Mouse (Mus musculus) neural tube, embryonic 15.5 days (tissue): ENCODE data around the gene Ss18l2. TPM values are rescaled to one million over a fixed set of nuclear protein-coding genes. Genes with fewer than 3 reads are reported as not detected.

Source experiments
- ATAC-seq: fragments of 200-750 bp; cut with Nextera tagmentation; 2 replicates; pipeline ENCODE4 v1.8.0; 2017; ENCODE audit warnings: mild to moderate bottlenecking, moderate TSS enrichment, moderate library complexity; ENCODE audit not compliant: low FRiP score
- H3K27ac ChIP-seq: fragments of 300-500 bp; sonication (generic); replicated peaks from 2 replicates; pipeline ENCODE4 v1.5.1; 2015; ENCODE audit warnings: mild to moderate bottlenecking, inconsistent platforms
- H3K27me3 ChIP-seq: fragments of 300-500 bp; sonication (generic); replicated peaks from 2 replicates; pipeline ENCODE4 v1.6.1; 2015; ENCODE audit warnings: inconsistent platforms
- H3K36me3 ChIP-seq: fragments of 300-500 bp; sonication (generic); 2 replicates; pipeline ENCODE4 v1.6.1; 2015; ENCODE audit warnings: inconsistent platforms
- H3K4me1 ChIP-seq: fragments of 300-500 bp; sonication (generic); 2 replicates; pipeline ENCODE4 v1.6.1; 2015; ENCODE audit warnings: inconsistent platforms
- H3K4me2 ChIP-seq: fragments of 300-500 bp; sonication (generic); 2 replicates; pipeline ENCODE4 v1.6.1; 2015; ENCODE audit warnings: inconsistent platforms, mild to moderate bottlenecking, moderate library complexity
- H3K4me3 ChIP-seq: fragments of 300-500 bp; sonication (generic); replicated peaks from 2 replicates; pipeline ENCODE4 v1.5.1; 2015; ENCODE audit warnings: mild to moderate bottlenecking, inconsistent platforms
- H3K9ac ChIP-seq: fragments of 300-500 bp; sonication (generic); replicated peaks from 2 replicates; pipeline ENCODE4 v1.6.1; 2015; ENCODE audit warnings: mild to moderate bottlenecking, inconsistent platforms
- H3K9me3 ChIP-seq: fragments of 300-500 bp; sonication (generic); replicated peaks from 2 replicates; pipeline ENCODE4 v1.6.1; 2016; ENCODE audit warnings: inconsistent platforms
- WGBS: fragments of 180-500 bp; shearing (Covaris S2); methylation state at CpG from one replicate; pipeline ENCODE4 v1.1.7; 2015; ENCODE audit warnings: mixed read lengths; 5-methylcytosine and 5-hydroxymethylcytosine counted together
- polyA plus RNA-seq: library from polyadenylated mRNA; unstranded; fragments of >200 nt; fragmentation: Nextera tagmentation; extraction: Ambion mirVana; gene quantifications from 2 replicates; pipeline ENCODE4 v1.2.1, GENCODE M21; 2015

Gene Ss18l2
- polyA plus RNA-seq, 1 experiment from 2014 or later: 206 TPM

GRCm38 (mm10) chr9:121677476-121677875 is 32.7 kb upstream of the Ss18l2 start:
- 78% methylated on average over 8 of the region's 8 CpGs for WGBS
- Histone ChIP-seq H3K27ac (no peak overlapping the region), H3K4me1 (peaks cover 6% of the 10 kb centered on the region; the same call in 1 of the 2 replicates), H3K9me3 (no peaks in the 10 kb centered on the region), H3K27me3 (no peaks in the 10 kb centered on the region), H3K36me3 (peaks cover 6% of the 10 kb centered on the region; the same call in 1 of the 2 replicates), H3K9ac (no peak overlapping the region), H3K4me3 (no peak overlapping the region), H3K4me2 (no peak overlapping the region)
- no peak for ATAC-seq

- 29% methylated on average over 6 of the region's 6 CpGs for WGBS
- H3K9me3 ChIP-seq: no peaks in the 10 kb centered on the region
- H3K4me2 ChIP-seq: no peak overlapping the region
- ATAC-seq: peak; percentile 70
- no peak overlapping the region for H3K4me3 ChIP-seq
- H3K4me1 ChIP-seq: peaks cover 6% of the 10 kb centered on the region; the same call in 1 of the 2 replicates
- peaks cover 19% of the 10 kb centered on the region for H3K36me3 ChIP-seq
- no peak overlapping the region for H3K9ac ChIP-seq
- no peak overlapping the region for H3K27ac ChIP-seq
- no peaks in the 10 kb centered on the region for H3K27me3 ChIP-seq
Observed at GRCm38 (mm10) chr9:121679549-121679948, 30.6 kb upstream of the Ss18l2 start.

DNA sequence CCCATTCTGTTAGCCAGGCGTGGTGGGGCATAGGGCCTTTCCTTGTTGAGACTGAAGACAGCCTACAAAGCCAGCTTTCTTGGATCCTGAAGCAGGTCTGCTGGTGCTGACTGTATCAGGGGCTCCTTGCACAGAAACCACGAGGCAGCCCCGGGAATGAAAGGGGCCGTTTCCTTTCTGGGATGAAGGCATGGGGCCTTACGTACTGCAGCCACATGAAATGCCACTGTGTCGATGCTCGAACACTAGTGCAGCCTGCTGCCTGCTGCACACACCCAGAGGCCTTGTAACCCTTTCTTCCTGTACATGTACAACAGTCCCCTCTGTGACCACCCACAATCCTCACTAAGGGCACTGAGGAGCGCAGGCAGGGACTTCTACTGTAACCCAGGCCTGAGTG is 28.9 kb upstream of the Ss18l2 start:
- 81% methylated on average over 8 of the region's 8 CpGs for WGBS
- H3K4me3 ChIP-seq: no peak overlapping the region
- peaks cover 6% of the 10 kb centered on the region; the same call in 1 of the 2 replicates for H3K4me1 ChIP-seq
- H3K9ac ChIP-seq: no peak overlapping the region
- H3K27ac ChIP-seq: no peak overlapping the region
- peaks cover 33% of the 10 kb centered on the region for H3K36me3 ChIP-seq
- H3K27me3 ChIP-seq: no peaks in the 10 kb centered on the region
- no peak overlapping the region for H3K4me2 ChIP-seq
- no peak for ATAC-seq
- no peaks in the 10 kb centered on the region for H3K9me3 ChIP-seq

DNA sequence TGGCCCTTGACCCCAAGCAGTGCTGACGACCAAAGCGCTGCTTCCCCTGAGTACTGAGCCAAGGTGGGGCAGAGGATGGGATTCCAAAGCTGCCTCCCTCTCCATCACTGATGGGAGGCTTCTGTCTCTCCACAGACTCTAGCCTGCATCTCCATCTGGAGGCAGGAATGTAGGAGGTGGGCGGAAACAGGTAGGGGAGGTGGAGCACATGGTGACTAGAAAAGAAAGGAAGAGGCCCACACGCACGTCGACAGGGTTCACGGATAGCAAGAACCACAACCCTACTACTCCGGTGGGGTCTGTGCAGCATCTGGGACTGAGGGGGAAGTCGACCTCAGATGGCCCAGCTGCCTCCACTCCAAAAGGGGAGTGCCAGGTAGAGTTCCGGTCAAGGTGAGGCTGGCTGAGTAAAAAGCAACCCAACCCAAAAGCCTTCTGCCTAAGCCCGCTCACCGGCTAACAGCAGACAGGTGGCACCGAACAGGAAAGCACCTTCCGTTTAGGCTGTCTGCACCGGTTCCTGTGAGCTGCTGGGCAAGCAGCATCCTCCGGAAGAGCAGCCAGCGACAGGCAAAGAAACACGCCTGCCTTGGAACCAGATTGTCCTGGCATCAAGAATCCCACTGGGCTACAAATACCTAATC is 28.0 kb upstream of the Ss18l2 start:
- no peak overlapping the region for H3K27ac ChIP-seq
- 80% methylated on average over 18 of the region's 18 CpGs for WGBS
- H3K4me2 ChIP-seq: no peak overlapping the region

DNA sequence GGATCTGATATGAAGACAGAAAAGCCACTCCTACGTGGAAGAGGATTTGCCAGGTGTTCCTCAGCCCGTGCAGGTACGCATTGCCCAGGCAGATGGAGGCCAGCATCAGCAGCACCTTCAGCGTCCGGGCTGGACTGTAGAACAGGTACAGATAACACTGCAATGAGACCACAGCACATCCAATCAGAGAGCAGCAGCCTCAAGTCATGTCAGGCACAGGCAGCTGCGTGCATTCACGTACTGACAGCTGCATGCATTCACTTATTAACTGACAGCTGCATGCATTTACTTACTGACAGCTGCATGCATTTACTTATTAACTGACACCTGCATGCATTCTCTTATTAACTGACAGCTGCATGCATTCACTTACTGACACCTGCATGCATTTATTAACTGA is 25.4 kb upstream of the Ss18l2 start:
- no peak for ATAC-seq
- Histone ChIP-seq H3K27ac (no peak overlapping the region), H3K4me1 (peaks cover 5% of the 10 kb centered on the region), H3K27me3 (no peaks in the 10 kb centered on the region), H3K9ac (no peak overlapping the region), H3K9me3 (no peaks in the 10 kb centered on the region), H3K4me2 (no peak overlapping the region), H3K4me3 (no peak overlapping the region), H3K36me3 (peaks cover 49% of the 10 kb centered on the region)
- WGBS: 83% methylated on average over 7 of the region's 7 CpGs

More for the DNA sequence above, 28.0 kb upstream of the Ss18l2 start:
- Histone ChIP-seq H3K9me3 (no peaks in the 10 kb centered on the region), H3K27me3 (no peaks in the 10 kb centered on the region), H3K4me1 (peaks cover 6% of the 10 kb centered on the region; the same call in 1 of the 2 replicates), H3K9ac (no peak overlapping the region), H3K4me3 (no peak overlapping the region), H3K36me3 (peaks cover 38% of the 10 kb centered on the region)
- ATAC-seq: no peak

DNA sequence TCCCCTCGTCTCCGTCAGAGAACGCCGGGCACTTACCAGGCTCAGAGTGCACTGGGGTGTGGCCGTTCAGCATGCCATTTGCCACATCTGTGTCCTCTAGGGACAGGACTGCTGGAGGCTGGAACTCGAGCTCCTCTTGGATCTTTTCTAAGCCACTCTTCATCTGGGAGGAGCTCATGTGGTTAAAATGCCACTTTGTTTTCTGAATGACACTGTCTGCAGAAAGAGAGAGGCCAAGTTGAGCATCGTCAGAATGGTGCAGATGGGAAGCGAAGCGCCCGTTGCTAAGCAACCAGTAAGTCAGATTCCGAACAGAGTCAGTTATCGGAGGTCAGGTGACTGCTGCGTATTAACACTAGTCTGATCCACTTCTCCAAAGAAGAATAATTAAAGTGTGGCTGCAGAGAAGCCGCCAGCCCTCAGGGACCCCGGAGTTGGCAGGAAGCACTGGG is 19.9 kb upstream of the Ss18l2 start:
- Histone ChIP-seq H3K9ac (no peak overlapping the region), H3K9me3 (no peaks in the 10 kb centered on the region), H3K4me2 (peak overlapping the region; percentile 49), H3K36me3 (peaks cover 46% of the 10 kb centered on the region), H3K27ac (peak overlapping the region; percentile 78), H3K27me3 (no peaks in the 10 kb centered on the region), H3K4me1 (peaks cover 21% of the 10 kb centered on the region), H3K4me3 (peak overlapping the region; percentile 20; the same call in 1 of the 2 replicates)
- 22% methylated on average over 15 of the region's 15 CpGs for WGBS
- ATAC-seq: peak; percentile 90

GRCm38 (mm10) chr9:121690734-121691133 is 19.4 kb upstream of the Ss18l2 start:
- Histone ChIP-seq H3K4me2 (peak overlapping the region; percentile 49), H3K4me1 (peaks cover 21% of the 10 kb centered on the region), H3K9ac (no peak overlapping the region), H3K27me3 (no peaks in the 10 kb centered on the region), H3K36me3 (peaks cover 45% of the 10 kb centered on the region), H3K4me3 (no peak overlapping the region), H3K9me3 (no peaks in the 10 kb centered on the region), H3K27ac (peak overlapping the region; percentile 78)
- WGBS: 73% methylated on average over 7 of the region's 7 CpGs
- ATAC-seq: peak; percentile 46

- no peak overlapping the region for H3K4me2 ChIP-seq
- ATAC-seq: no peak
Observed at GRCm38 (mm10) chr9:121694736-121695135, 15.4 kb upstream of the Ss18l2 start.

DNA sequence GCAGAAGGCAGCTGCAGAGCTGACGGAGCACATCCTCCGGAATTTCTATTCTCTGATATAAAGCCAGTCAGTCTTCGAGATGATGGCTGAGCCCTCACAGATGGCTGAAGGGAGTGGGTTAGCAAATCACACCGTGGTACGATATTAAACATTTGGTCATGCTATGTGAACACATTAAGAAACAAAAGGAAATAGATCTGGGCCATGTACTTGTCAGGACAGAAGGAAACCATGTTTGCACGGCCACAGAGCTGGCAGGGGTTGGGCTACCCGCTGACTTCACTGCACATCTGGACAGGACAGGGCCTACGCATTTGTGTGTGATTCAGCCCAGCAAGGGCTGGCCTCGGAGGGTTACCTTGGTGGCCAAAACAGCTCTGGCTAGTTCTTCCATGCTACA is 13.5 kb upstream of the Ss18l2 start:
- Histone ChIP-seq H3K27ac (no peak overlapping the region), H3K9ac (no peak overlapping the region), H3K4me2 (no peak overlapping the region), H3K9me3 (no peaks in the 10 kb centered on the region), H3K36me3 (peaks cover 45% of the 10 kb centered on the region), H3K4me3 (no peak overlapping the region), H3K4me1 (no peaks in the 10 kb centered on the region), H3K27me3 (no peaks in the 10 kb centered on the region)
- whole genome bisulfite sequencing: 85% methylated on average over 9 of the region's 9 CpGs
- ATAC-seq: no peak

More at GRCm38 (mm10) chr9:121694736-121695135, 15.4 kb upstream of the Ss18l2 start:
- Histone ChIP-seq H3K4me1 (peaks cover 16% of the 10 kb centered on the region), H3K9ac (no peak overlapping the region), H3K27ac (no peak overlapping the region), H3K4me3 (no peak overlapping the region), H3K27me3 (no peaks in the 10 kb centered on the region), H3K36me3 (peaks cover 43% of the 10 kb centered on the region), H3K9me3 (no peaks in the 10 kb centered on the region)
- WGBS: 81% methylated on average over 12 of the region's 12 CpGs

DNA sequence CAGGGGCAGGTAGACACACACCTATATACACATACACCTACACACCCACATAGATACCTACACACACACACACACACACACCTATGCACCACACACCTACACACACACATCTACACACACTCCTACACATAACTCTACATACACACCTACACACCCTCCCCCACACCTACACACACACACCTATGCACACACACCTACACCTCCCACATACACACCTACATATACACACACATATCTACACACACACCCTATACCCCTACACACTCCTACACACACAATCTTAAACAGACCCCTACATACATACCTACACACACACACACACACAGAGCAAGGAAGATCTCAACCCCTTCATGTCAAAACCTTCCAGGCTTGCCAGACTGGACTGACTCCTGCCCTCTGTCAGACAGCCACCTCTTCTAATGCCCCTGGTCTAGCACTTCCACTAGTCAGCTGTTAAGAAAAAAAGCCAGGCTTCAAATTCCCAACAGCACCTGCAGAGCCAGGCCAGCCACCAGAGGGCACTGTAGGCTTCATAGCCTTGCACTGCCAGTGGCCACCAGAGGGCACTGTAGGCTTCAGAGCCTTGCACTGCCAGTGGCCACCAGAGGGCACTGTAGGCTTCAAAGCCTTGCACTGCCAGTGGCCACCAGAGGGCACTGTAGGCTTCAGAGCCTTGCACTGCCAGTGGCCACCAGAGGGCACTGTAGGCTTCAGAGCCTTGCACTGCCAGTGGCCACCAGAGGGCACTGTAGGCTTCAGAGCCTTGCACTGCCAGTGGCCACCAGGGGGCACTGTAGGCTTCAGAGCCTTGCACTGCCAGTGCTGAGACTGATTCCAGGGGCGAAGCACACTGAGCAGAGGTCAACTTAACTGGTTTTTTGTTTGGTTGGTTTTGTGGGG is 12.7 kb upstream of the Ss18l2 start:
- 100% methylated on average over 1 of the region's 1 CpGs for WGBS

DNA sequence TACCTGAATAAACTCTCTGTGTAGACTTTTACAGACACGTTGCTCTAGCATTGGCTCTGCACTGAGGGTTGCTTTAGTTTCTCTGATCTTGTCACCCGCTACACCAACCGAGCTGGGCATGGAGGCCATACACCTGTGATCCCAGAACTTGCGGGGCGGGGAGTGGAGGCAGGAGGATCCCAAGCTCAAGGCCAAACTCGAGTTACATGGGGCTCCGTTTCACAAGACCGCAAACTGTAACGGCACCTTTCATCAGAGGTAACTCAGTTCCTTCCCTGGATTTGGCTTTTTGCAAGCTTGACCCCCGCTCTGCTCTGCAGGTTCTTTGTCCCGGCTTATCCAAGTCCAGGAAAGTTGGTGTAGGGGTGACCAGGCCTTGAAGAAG is 5.9 kb upstream of the Ss18l2 start:
- H3K27me3 ChIP-seq: 0 out of 2 replicates have a peak, but pooled peaks cover 3% of the 10 kb centered on the region
- no peaks in the 10 kb centered on the region for H3K9me3 ChIP-seq
- peak; percentile 4; the same call in 1 of the 2 replicates for ATAC-seq
- H3K27ac ChIP-seq: peak overlapping the region; percentile 82; the same call in 1 of the 2 replicates
- H3K4me3 ChIP-seq: peak overlapping the region; percentile 92
- WGBS: 30% methylated on average over 11 of the region's 11 CpGs
- H3K9ac ChIP-seq: peak overlapping the region; percentile 85
- H3K4me1 ChIP-seq: peaks cover 31% of the 10 kb centered on the region
- peaks cover 11% of the 10 kb centered on the region for H3K36me3 ChIP-seq
- peak overlapping the region; percentile 98 for H3K4me2 ChIP-seq

More for the DNA sequence above, 12.7 kb upstream of the Ss18l2 start:
- Histone ChIP-seq H3K4me1 (peaks cover under 1% of the 10 kb centered on the region), H3K36me3 (peaks cover 39% of the 10 kb centered on the region), H3K27me3 (no peaks in the 10 kb centered on the region), H3K9ac (no peak overlapping the region), H3K9me3 (no peaks in the 10 kb centered on the region), H3K4me3 (no peak overlapping the region), H3K27ac (no peak overlapping the region), H3K4me2 (no peak overlapping the region)
- no peak; the same call in 1 of the 2 replicates for ATAC-seq
